Mouse (Mus musculus) limb, embryonic 14.5 days (tissue): ENCODE results near the gene Ogfod2. TPM values are rescaled to one million over a fixed set of nuclear protein-coding genes. Genes with fewer than 3 reads are reported as not detected.

ENCODE experiments used
- ATAC-seq: fragments of 200-750 bp; cut with Nextera tagmentation; 2 replicates; pipeline ENCODE4 v1.8.0; 2017; ENCODE audit warnings: low read depth, moderate number of reproducible peaks, moderate TSS enrichment; ENCODE audit not compliant: low FRiP score
- DNase-seq: peaks from one replicate; pipeline ENCODE4 v3.0.0-alpha.2; 2015; ENCODE audit warnings: low spot score
- H3K27ac ChIP-seq: fragments of 300-500 bp; sonication (generic); replicated peaks from 2 replicates; pipeline ENCODE4 v1.5.1; 2014; ENCODE audit warnings: low read depth, mild to moderate bottlenecking, low read length, moderate library complexity, mixed read lengths
- H3K27me3 ChIP-seq: fragments of 300-500 bp; sonication (generic); 2 replicates; pipeline ENCODE4 v1.6.1; 2014; ENCODE audit warnings: low read length, mixed read lengths; ENCODE audit not compliant: control insufficient read depth, insufficient read depth
- H3K36me3 ChIP-seq: fragments of 300-500 bp; sonication (generic); 2 replicates; pipeline ENCODE4 v1.6.1; 2014; ENCODE audit warnings: mild to moderate bottlenecking, low read length, moderate library complexity, mixed read lengths; ENCODE audit not compliant: control insufficient read depth, insufficient read depth
- H3K4me1 ChIP-seq: fragments of 300-500 bp; sonication (generic); 2 replicates; pipeline ENCODE4 v1.6.1; 2014; ENCODE audit warnings: antibody characterized with exemption, low read length, mixed read lengths; ENCODE audit not compliant: control insufficient read depth, insufficient read depth
- H3K4me2 ChIP-seq: fragments of 300-500 bp; sonication (generic); replicated peaks from 2 replicates; pipeline ENCODE4 v1.6.1; 2014; ENCODE audit warnings: low read depth, mild to moderate bottlenecking, low read length, moderate library complexity; ENCODE audit not compliant: severe bottlenecking
- H3K4me3 ChIP-seq: fragments of 300-500 bp; sonication (generic); replicated peaks from 2 replicates; pipeline ENCODE4 v1.5.1; 2014; ENCODE audit warnings: low read length
- H3K9ac ChIP-seq: fragments of 300-500 bp; sonication (generic); 2 replicates; pipeline ENCODE4 v1.6.1; 2014; ENCODE audit warnings: mild to moderate bottlenecking, low read depth, low read length, moderate library complexity; ENCODE audit not compliant: severe bottlenecking
- H3K9me3 ChIP-seq: fragments of 300-500 bp; sonication (generic); 2 replicates; pipeline ENCODE4 v1.6.1; 2016; ENCODE audit warnings: low read length; ENCODE audit not compliant: control insufficient read depth
- POLR2A ChIP-seq: fragments of 200-500 bp; IDR thresholded peaks from 2 replicates; pipeline ENCODE4 v1.8.0; 2012; ENCODE audit warnings: inconsistent platforms, mild to moderate bottlenecking, moderate library complexity, borderline replicate concordance; ENCODE audit not compliant: insufficient read depth, insufficient read length; ENCODE audit errors: extremely low read depth
- WGBS: fragments of 180-500 bp; shearing (Covaris S2); extraction: QIAGEN DNeasy Blood & Tissue Kit; methylation state at CpG from one replicate; pipeline ENCODE4 v1.1.7; 2014; 5-methylcytosine and 5-hydroxymethylcytosine counted together
- polyA plus RNA-seq, 2 experiments: library from polyadenylated mRNA; depleted of rRNA in 1 of 2; stranded (reverse) in 1 of 2; unstranded in 1 of 2; fragments of >200 nt; fragmentation: Nextera tagmentation in 1 of 2; extraction: Ambion mirVana in 1 of 2; gene quantifications; 2 replicates each; pipeline versions ENCODE4 v1.2.1 to v1.2.3; 2012 to 2014

Gene Ogfod2
- polyA plus RNA-seq, 2 experiments, result 14.2 to 26.5 TPM

- H3K36me3 ChIP-seq, result no peaks in the 10 kb centered on the region
- no peak for ATAC-seq
- H3K27ac ChIP-seq, result no peak overlapping the region
- H3K4me1 ChIP-seq, result no peaks in the 10 kb centered on the region
- H3K9ac ChIP-seq, result no peak overlapping the region
- 88% methylated on average over 3 of the region's 3 CpGs for WGBS
- TF ChIP-seq POLR2A, result no peak
- no peak for DNase-seq
- H3K9me3 ChIP-seq, result no peaks in the 10 kb centered on the region
- no peaks in the 10 kb centered on the region for H3K27me3 ChIP-seq
- no peak overlapping the region for H3K4me2 ChIP-seq
- H3K4me3 ChIP-seq, result no peak overlapping the region
Observed at GRCm38 (mm10) chr5:124103020-124103419, 9.1 kb upstream of the Ogfod2 start.

GRCm38 (mm10) chr5:124103552-124103951 lies 8.5 kb upstream of the Ogfod2 start:
- Histone ChIP-seq H3K9ac (no peak overlapping the region), H3K36me3 (no peaks in the 10 kb centered on the region), H3K27me3 (no peaks in the 10 kb centered on the region), H3K27ac (no peak overlapping the region), H3K4me1 (no peaks in the 10 kb centered on the region), H3K9me3 (no peaks in the 10 kb centered on the region), H3K4me3 (no peak overlapping the region), H3K4me2 (no peak overlapping the region)
- TF ChIP-seq POLR2A, result no peak
- WGBS, result 92% methylated on average over 9 of the region's 9 CpGs
- ATAC-seq, result no peak
- DNase-seq, result no peak

GRCm38 (mm10) chr5:124111077-124111741 lies 888 bp upstream of the Ogfod2 start:
- H3K27ac ChIP-seq, result peak overlapping the region; percentile 56; the same call in 1 of the 2 replicates
- ATAC-seq (no peak; the same call in 1 of the 2 replicates), DNase-seq (no peak)
- no peaks in the 10 kb centered on the region for H3K9me3 ChIP-seq
- H3K36me3 ChIP-seq, result 0 out of 2 replicates have a peak, but pooled peaks cover 4% of the 10 kb centered on the region
- peak overlapping the region; percentile 61 for H3K9ac ChIP-seq
- H3K4me2 ChIP-seq, result peak overlapping the region; percentile 64
- no peaks in the 10 kb centered on the region for H3K27me3 ChIP-seq
- H3K4me1 ChIP-seq, result peaks cover 7% of the 10 kb centered on the region
- H3K4me3 ChIP-seq, result peak overlapping the region; percentile 76
- WGBS, result 23% methylated on average over 17 of the region's 17 CpGs
- TF ChIP-seq POLR2A, result no peak

GRCm38 (mm10) chr5:124112531-124112930 lies 434 bp downstream of the Ogfod2 start:
- no peak for ATAC-seq
- no peak for DNase-seq
- no peaks in the 10 kb centered on the region for H3K9me3 ChIP-seq
- H3K4me1 ChIP-seq, result peaks cover 16% of the 10 kb centered on the region
- H3K4me3 ChIP-seq, result peak overlapping the region; percentile 76
- H3K36me3 ChIP-seq, result peaks cover 10% of the 10 kb centered on the region; the same call in 1 of the 2 replicates
- TF ChIP-seq POLR2A, result no peak
- WGBS, result 3% methylated on average over 14 of the region's 18 CpGs
- H3K27ac ChIP-seq, result no peak overlapping the region
- peak overlapping the region; percentile 64 for H3K4me2 ChIP-seq
- H3K27me3 ChIP-seq, result no peaks in the 10 kb centered on the region
- peak overlapping the region; percentile 61 for H3K9ac ChIP-seq

- no peaks in the 10 kb centered on the region for H3K27me3 ChIP-seq
- H3K9me3 ChIP-seq, result no peaks in the 10 kb centered on the region
- H3K4me2 ChIP-seq, result peak overlapping the region; percentile 64
- TF ChIP-seq POLR2A, result no peak
- WGBS, result 18% methylated on average over 12 of the region's 14 CpGs
- H3K27ac ChIP-seq, result no peak overlapping the region
- peak overlapping the region; percentile 76 for H3K4me3 ChIP-seq
- peaks cover 15% of the 10 kb centered on the region for H3K36me3 ChIP-seq
- peaks cover 16% of the 10 kb centered on the region for H3K4me1 ChIP-seq
- peak overlapping the region; percentile 61 for H3K9ac ChIP-seq
- ATAC-seq (no peak), DNase-seq (no peak)
Observed at GRCm38 (mm10) chr5:124113030-124113429, 933 bp downstream of the Ogfod2 start.
